Mouse (Mus musculus): ENCODE results near the gene Stau1.

The Stau1 gene

GRCm38 (mm10) chr2:166990861-166991260 lies 5.2 kb downstream of the Stau1 start:
- no peak for DNase-seq (ENCODE audit: low spot score)

- no peak for DNase-seq (ENCODE audit: low spot score)
Observed at GRCm38 (mm10) chr2:166983351-166983894, 12.7 kb downstream of the Stau1 start.

GRCm38 (mm10) chr2:166980161-166980560 lies 15.9 kb downstream of the Stau1 start:
- no peak for DNase-seq (ENCODE audit: low spot score)

- no peak for DNase-seq (ENCODE audit: low spot score)
Observed at GRCm38 (mm10) chr2:166977490-166977889, 18.6 kb downstream of the Stau1 start.

DNA sequence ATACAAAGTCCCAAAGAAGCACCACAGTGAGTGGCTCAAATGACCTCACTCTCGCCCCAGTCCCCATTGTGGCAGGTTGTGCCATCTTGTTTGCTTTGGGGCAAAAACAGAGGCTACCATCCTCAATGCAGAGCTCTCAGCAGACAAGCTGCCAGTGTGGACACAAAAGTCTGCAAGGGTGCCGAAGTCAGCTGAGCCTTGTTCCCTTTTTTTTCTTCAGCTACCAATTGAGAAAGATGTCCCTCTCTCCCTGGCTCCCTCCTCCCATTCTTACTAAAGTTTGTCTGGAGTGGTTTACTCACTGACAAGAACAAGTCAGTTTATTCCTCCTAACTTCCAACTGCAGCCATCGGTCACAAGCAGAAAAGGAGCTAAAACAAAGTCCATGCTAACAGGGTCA lies 19.7 kb downstream of the Stau1 start:
- DNase-seq (ENCODE audit: low spot score), result no peak

GRCm38 (mm10) chr2:166974177-166974872 lies 21.8 kb downstream of the Stau1 start:
- no peak for DNase-seq (ENCODE audit: low spot score)

DNA sequence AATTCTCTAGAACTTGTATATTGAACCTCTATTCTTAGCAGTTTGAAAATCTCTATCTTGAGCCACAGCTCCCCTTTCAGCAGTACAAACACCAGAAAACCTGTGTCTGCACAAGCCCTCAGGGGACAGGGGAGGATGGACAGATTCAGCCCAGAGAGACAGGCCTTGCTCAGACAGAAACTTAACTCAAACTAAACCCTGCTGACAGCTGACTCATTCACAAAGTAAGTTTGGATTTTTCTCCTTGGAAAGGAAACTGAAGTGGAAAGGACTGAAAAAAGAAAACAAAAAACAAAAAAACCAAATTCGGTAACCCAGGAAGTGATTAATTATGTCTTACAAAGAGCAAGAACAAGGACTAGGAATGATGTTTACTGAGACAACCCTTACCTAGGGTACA lies 22.9 kb downstream of the Stau1 start:
- DNase-seq (ENCODE audit: low spot score), result no peak

GRCm38 (mm10) chr2:166964773-166965172 lies 31.3 kb downstream of the Stau1 start:
- no peak for DNase-seq (ENCODE audit: low spot score)

- no peak for DNase-seq (ENCODE audit: low spot score)
Observed at GRCm38 (mm10) chr2:166963257-166963656, 32.8 kb downstream of the Stau1 start.

DNA sequence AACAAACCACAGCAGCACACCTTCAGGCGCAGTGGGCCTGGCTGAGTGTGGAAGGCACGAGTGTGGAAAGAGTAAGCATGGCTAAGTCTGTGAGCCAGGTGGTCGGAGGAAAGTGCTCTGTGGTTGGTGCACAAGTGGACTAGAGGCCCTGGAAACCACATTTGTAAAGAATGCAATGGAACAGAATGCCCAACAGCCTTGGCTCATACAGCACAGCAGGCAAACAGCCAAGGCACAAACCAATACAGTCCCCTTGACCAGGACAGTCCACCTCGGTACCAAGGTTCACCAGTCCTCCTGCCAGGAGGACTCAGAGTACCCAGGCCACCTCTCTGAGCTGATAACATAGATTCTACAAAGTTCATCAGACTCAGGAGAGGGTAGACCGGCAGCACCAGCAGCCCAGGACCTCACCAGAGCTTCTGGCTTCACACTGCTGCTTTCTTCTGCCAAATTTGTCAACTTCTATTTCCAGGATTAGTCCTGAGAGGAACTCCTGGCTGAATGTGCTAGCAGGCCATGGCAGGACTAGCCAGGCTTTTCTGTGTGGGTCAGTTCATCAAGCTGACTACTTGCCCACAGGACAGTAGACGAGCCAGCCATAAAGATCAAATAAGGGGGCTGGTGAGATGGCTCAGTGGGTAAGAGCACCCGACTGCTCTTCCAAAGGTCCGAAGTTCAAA lies 35.3 kb downstream of the Stau1 start:
- DNase-seq (ENCODE audit: low spot score), result no peak

GRCm38 (mm10) chr2:166956805-166957204 lies 39.3 kb downstream of the Stau1 start:
- peak; percentile 54 for DNase-seq (ENCODE audit: low spot score)

DNA sequence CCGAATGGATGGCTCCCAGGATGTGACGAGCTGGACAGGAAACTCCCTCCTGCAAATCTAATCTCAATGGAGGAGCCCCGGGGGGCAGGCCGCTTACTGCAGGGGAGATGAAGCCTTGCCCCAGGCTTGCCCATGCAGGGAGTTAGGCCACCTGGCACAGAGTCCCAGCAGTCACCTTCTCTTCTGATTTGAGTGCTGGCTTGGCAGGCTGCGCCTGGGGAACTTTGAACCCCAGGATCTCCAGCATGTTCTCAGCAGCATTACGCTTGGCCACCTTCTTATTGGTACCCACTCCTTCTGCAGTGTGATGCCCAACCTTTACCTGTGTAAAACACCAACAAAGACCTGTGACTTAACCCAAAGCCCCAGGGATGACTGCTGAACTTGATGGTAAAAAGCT lies 43.9 kb downstream of the Stau1 start:
- no peak for DNase-seq (ENCODE audit: low spot score)

DNA sequence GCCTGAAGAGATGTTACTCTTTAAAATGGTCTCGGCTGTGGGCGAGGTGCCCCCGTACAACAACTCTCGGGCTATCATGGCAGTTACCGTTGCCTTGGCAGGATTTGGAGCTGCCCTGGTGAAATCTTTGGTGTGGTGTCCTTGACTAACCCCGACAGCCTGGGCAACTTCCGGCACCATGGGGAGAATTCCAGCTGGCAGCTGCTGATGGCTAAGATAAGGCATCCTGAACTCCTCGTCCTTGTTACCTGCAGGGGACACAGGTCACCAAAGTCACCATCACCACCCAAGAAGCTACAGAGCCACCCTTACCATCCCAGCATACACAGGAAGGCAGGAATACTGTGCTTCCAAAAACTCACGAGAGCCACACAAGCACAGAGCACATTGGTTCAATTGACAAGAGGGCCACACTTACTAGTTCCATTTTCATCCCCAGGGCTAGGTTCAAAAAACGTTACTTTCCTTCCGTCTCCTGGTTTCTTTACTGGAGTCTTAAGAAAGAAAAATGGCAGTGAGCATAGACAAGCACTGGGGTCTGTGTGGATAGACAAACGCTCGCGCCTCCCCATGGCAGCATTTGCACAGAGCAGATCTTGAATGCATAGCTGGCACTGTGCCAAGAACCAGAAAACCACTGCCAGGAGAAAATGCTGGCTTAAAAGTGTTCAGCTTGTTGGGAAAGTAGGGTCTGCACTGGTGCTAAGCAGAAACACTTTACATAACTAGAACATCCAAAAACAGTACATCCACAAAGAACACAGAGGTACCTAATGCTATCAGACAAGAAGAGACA lies 45.0 kb downstream of the Stau1 start:
- DNase-seq (ENCODE audit: low spot score), result no peak

DNA sequence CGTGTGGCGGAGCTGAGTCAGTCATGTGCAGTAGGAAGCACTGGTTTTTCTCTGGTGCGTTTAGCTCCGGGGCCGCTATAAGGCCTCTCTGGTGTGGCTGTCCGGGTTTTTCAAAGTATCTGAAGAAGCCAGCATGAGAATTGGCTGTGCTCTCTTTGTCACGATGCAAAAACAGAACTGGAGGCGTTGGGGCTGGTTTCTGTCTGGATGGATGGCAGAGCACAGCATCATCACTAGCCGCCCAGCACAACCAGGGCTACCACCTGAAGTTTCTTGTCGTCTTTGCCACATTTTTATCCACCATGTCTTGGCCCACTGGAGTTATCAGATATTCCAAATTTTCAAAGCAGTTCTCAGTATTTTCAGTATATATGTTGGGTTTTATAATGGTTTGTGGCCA lies 47.2 kb downstream of the Stau1 start:
- no peak for DNase-seq (ENCODE audit: low spot score)

GRCm38 (mm10) chr2:166948246-166948645 lies 47.9 kb downstream of the Stau1 start:
- DNase-seq (ENCODE audit: low spot score), result no peak

- no peak for DNase-seq (ENCODE audit: low spot score)
Observed at GRCm38 (mm10) chr2:166945456-166945855, 50.6 kb downstream of the Stau1 start.

GRCm38 (mm10) chr2:166944346-166944745 lies 51.8 kb downstream of the Stau1 start:
- no peak for DNase-seq (ENCODE audit: low spot score)

- no peak for DNase-seq (ENCODE audit: low spot score)
Observed at GRCm38 (mm10) chr2:166943146-166943545, 53.0 kb downstream of the Stau1 start.

DNA sequence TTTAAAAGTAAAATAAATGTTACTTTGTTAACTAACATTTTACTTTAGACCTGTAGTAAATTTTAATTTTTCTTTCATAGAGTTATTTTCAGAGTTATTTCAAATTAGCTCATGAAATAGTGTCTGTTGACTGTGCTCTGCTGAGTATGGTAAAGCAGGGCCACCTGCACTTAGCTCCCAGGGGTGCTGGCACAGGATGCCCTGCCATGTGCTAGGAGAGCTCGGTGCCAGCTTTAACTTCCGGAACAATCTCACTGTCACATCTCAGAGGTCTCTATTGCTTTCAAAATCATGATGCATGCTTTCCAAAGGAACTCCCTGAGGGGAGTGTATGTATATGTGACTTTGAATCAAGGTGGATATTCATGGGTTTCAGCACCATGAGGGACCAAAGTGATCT lies 59.9 kb downstream of the Stau1 start:
- no peak for DNase-seq (ENCODE audit: low spot score)

- DNase-seq (ENCODE audit: low spot score), result no peak
Observed at GRCm38 (mm10) chr2:166935582-166935981, 60.5 kb downstream of the Stau1 start.

- DNase-seq (ENCODE audit: low spot score), result no peak
Observed at GRCm38 (mm10) chr2:166934416-166934815, 61.7 kb downstream of the Stau1 start.

- DNase-seq (ENCODE audit: low spot score), result no peak
Observed at GRCm38 (mm10) chr2:166933943-166934342, 62.2 kb downstream of the Stau1 start.

GRCm38 (mm10) chr2:166923971-166924370 lies 72.1 kb downstream of the Stau1 start:
- no peak for DNase-seq (ENCODE audit: low spot score)
